Mouse (Mus musculus) monocyte, adult 2 months (primary cell): ENCODE measurements around the gene Tlnrd1.

Source experiments
- DNase-seq, 2 experiments: peaks; one replicate each; pipeline ENCODE4 v3.0.0; 2022; ENCODE audit warnings: low spot score in 2 of 2, low read depth in 1 of 2

Tlnrd1 gene

DNA sequence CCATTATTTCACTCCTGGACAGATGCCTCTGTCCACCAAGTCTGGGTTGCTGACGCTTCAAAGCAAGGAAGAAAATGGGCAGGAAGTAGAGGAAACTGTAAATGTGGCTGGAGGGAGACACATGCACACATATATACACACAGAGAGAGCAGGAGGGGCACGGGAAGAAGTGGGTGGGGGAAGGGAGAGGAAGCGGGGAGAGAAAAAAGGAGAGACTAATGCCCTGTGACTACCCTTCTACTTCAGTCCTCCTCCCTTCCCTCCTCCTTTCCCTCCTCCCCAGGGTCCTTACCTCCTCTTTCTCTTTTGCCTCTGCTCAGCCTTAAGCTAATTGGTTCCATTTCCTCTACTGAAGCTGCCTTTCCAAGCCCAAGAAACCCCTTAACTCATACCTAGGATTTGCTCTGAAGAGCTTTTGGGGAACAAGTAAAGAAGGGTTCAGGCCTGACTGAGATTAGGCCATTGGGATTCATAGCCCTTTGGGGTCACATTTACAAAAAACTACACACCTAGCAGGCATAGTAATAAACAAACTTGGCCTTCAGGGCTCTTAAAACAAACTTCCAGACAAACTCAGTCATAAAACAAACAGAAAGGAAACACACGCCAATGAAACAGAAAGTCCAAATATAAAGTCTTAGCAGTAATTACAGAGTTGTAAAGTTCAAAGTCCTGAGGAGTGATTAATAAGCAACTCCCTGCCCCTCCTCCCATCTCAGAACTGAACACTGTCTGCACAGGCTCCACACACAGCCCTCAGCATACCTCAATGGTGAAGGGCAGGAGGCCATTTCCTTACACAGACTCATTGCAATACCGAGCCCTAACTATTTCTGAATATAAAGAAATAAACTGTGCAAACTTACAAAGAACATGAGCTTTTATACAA lies 36.7 kb downstream of the Tlnrd1 start:
- no peak for DNase-seq

DNA sequence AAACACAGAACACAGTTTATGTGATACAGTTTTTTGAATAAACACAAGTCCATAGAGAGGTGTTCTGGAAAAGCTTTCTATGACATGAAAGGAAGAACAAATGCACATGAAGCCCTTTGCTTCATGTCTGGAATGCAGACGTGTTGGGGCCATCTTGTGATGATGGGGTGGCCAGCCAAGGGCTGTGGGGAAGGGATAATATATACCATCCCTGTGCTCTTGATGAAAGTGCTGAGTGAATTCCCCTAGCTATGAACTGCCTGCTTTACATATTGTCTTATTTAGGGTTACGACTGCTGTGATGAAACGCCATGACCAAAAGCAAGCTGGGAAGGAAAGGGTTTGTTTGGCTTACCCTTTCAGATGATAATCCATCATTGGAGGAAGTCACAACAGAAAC lies 39.3 kb downstream of the Tlnrd1 start:
- no peak for DNase-seq

GRCm38 (mm10) chr7:83842486-83843259 lies 41.4 kb downstream of the Tlnrd1 start:
- DNase-seq = no peak

GRCm38 (mm10) chr7:83840076-83840475 lies 44.0 kb downstream of the Tlnrd1 start:
- no peak for DNase-seq

DNA sequence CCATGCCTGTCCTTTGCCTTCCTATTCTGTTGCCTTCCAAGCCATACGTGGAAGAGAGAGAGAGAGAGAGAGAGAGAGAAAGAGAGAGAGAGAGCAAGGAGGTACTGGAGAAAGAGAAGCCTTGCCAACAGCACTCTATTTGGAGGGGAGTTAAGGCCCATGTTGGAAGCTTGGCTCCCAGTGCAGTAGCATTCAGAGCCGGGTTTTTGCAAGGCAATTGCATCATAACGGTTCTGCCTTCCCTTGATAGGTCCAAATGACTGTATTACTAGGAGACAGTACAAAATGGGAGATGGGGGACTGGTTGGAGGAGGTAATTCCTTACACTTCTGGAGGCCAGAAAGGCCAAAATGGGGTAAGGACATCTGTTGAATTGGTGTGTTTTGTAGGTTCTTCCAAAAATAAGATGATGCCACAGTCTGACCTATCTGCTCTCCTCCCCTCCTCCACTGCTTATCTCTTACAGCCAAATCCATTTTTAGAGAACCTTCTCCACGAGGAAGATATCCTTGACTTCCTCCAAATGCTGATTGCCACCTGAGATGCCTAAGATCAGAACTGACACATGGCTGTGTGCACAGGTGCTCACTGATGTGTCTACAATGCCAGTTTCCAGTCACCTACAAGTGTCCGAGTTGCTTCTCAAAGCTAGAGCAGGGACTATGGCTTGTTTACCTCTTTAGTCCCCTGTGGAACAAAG lies 45.4 kb downstream of the Tlnrd1 start:
- DNase-seq = no peak
